In genomic region chr15:32596574-32596973, GRCm38 (mm10) we compare ENCODE assay signal across 23 mouse cellular contexts.
DNase-seq lines count a peak whose midpoint lies in the region; ATAC-seq and TF ChIP-seq lines count a peak whose summit lies in the region.
"Had no signal": no experiment of that assay in that cellular context is flagged by ENCODE, and none has a peak within 500 bp of the region (broad histone marks: within the 10 kb centered on the region; RNA-seq: fewer than 3 reads in every experiment).

No protein-coding gene starts in this region.

- WGBS in forebrain, embryonic 13.5 days, result 76% methylated on average over 6 of the region's 6 CpGs
- 65% methylated on average over 6 of the region's 6 CpGs for WGBS in forebrain, postnatal 0 days
- WGBS in hindbrain, embryonic 15.5 days, result 80% methylated on average over 6 of the region's 6 CpGs
- 93% methylated on average over 6 of the region's 6 CpGs for WGBS in hindbrain, embryonic 13.5 days
- WGBS in neural tube, embryonic 13.5 days, result 78% methylated on average over 6 of the region's 6 CpGs
- 72% methylated on average over 6 of the region's 6 CpGs for WGBS in neural tube, embryonic 15.5 days

- no peak overlapping the region for H3K9ac ChIP-seq in forebrain, embryonic 13.5 days
- H3K9ac ChIP-seq in forebrain, postnatal 0 days, result no peak overlapping the region
- H3K9ac ChIP-seq in hindbrain, embryonic 15.5 days, result no peak overlapping the region
- no peak overlapping the region for H3K9ac ChIP-seq in hindbrain, embryonic 13.5 days
- H3K9ac ChIP-seq in neural tube, embryonic 13.5 days, result no peak overlapping the region
- H3K9ac ChIP-seq in neural tube, embryonic 15.5 days (replicated peaks), result no peak overlapping the region
- H3K9ac ChIP-seq: embryonic facial prominence, embryonic 13.5 days; hindbrain, embryonic 14.5 days had no signal

- H3K4me2 ChIP-seq in forebrain, embryonic 13.5 days, result no peak overlapping the region
- no peak overlapping the region for H3K4me2 ChIP-seq in forebrain, postnatal 0 days (ENCODE audit: low read depth)
- H3K4me2 ChIP-seq in hindbrain, embryonic 15.5 days, result no peak overlapping the region
- no peak overlapping the region for H3K4me2 ChIP-seq in hindbrain, embryonic 13.5 days
- no peak overlapping the region for H3K4me2 ChIP-seq in neural tube, embryonic 13.5 days
- H3K4me2 ChIP-seq in neural tube, embryonic 15.5 days, result no peak overlapping the region
- H3K4me2 ChIP-seq: embryonic facial prominence, embryonic 13.5 days; hindbrain, embryonic 14.5 days had no signal

- no peaks in the 10 kb centered on the region for H3K36me3 ChIP-seq in forebrain, embryonic 13.5 days (ENCODE audit: poor library complexity, severe bottlenecking)
- no peaks in the 10 kb centered on the region for H3K36me3 ChIP-seq in forebrain, postnatal 0 days (ENCODE audit: insufficient read depth)
- H3K36me3 ChIP-seq in hindbrain, embryonic 15.5 days, result no peaks in the 10 kb centered on the region
- no peaks in the 10 kb centered on the region for H3K36me3 ChIP-seq in hindbrain, embryonic 13.5 days
- H3K36me3 ChIP-seq in neural tube, embryonic 13.5 days, result no peaks in the 10 kb centered on the region
- H3K36me3 ChIP-seq in neural tube, embryonic 15.5 days, result no peaks in the 10 kb centered on the region
- H3K36me3 ChIP-seq: G1E; heart, embryonic 10.5 days had no signal

- H3K27me3 ChIP-seq in forebrain, embryonic 13.5 days, result no peaks in the 10 kb centered on the region
- H3K27me3 ChIP-seq in forebrain, postnatal 0 days (ENCODE audit: insufficient read depth, low read length), result no peaks in the 10 kb centered on the region
- H3K27me3 ChIP-seq in hindbrain, embryonic 15.5 days, result no peaks in the 10 kb centered on the region
- no peaks in the 10 kb centered on the region for H3K27me3 ChIP-seq in hindbrain, embryonic 13.5 days
- no peaks in the 10 kb centered on the region for H3K27me3 ChIP-seq in neural tube, embryonic 13.5 days
- H3K27me3 ChIP-seq in neural tube, embryonic 15.5 days (replicated peaks), result no peaks in the 10 kb centered on the region
- H3K27me3 ChIP-seq: embryonic facial prominence, embryonic 13.5 days had no signal

- no peak for TF ChIP-seq CTCF in forebrain, postnatal 0 days (IDR thresholded peaks at IDR 0.05; ENCODE audit: low read depth)

- no peak for DNase-seq in forebrain, postnatal 0 days
- peak; percentile 62 for DNase-seq in Muller cell, postnatal 12 days (ENCODE audit: inconsistent ontology term)
- no peak for DNase-seq in left cerebral cortex, postnatal 36 days (ENCODE audit: low spot score in 2 of 2)
- DNase-seq: adrenal gland, postnatal 14 days; B cell, adult 2 months; cerebellum, adult 18-20 months; cerebellum, adult 9-11 months; cerebellum, postnatal 36 days; gastrocnemius, postnatal 10 days; heart, adult 18-20 months; heart, postnatal 10 days; heart, postnatal 4 days had no signal

- intact Hi-C loops in left cerebral cortex, postnatal 36 days (cut with DNase I), result no loop called here

- H3K4me1 ChIP-seq in forebrain, embryonic 13.5 days, result peaks cover 19% of the 10 kb centered on the region
- H3K4me1 ChIP-seq in forebrain, postnatal 0 days (ENCODE audit: insufficient read depth), result no peaks in the 10 kb centered on the region
- H3K4me1 ChIP-seq in hindbrain, embryonic 15.5 days (replicated peaks), result peaks cover 16% of the 10 kb centered on the region
- peaks cover 11% of the 10 kb centered on the region for H3K4me1 ChIP-seq in hindbrain, embryonic 13.5 days (replicated peaks)
- H3K4me1 ChIP-seq in neural tube, embryonic 13.5 days (replicated peaks), result peaks cover 17% of the 10 kb centered on the region
- H3K4me1 ChIP-seq in neural tube, embryonic 15.5 days, result peaks cover 17% of the 10 kb centered on the region; the same call in 1 of the 2 replicates
- H3K4me1 ChIP-seq: embryonic facial prominence, embryonic 13.5 days; heart, embryonic 10.5 days had no signal

- peak overlapping the region; percentile 44; the same call in 1 of the 2 replicates for H3K27ac ChIP-seq in forebrain, embryonic 13.5 days
- no peak overlapping the region for H3K27ac ChIP-seq in forebrain, postnatal 0 days (ENCODE audit: low read depth, low read length)
- H3K27ac ChIP-seq in hindbrain, embryonic 15.5 days (replicated peaks), result peak overlapping the region; percentile 44; the same call in 1 of the 2 replicates
- H3K27ac ChIP-seq in hindbrain, embryonic 13.5 days, result no peak overlapping the region
- H3K27ac ChIP-seq in neural tube, embryonic 13.5 days (replicated peaks), result no peak overlapping the region
- H3K27ac ChIP-seq in neural tube, embryonic 15.5 days (replicated peaks), result no peak overlapping the region
- H3K27ac ChIP-seq: embryonic facial prominence, embryonic 13.5 days; heart, embryonic 10.5 days had no signal

- no peak for ATAC-seq in forebrain, embryonic 13.5 days
- no peak for ATAC-seq in forebrain, postnatal 0 days
- ATAC-seq in hindbrain, embryonic 15.5 days (ENCODE audit: low FRiP score, low read depth), result no peak; the same call in 1 of the 2 replicates
- ATAC-seq in hindbrain, embryonic 13.5 days (ENCODE audit: low FRiP score), result no peak
- peak; percentile 53; the same call in 1 of the 2 replicates for ATAC-seq in neural tube, embryonic 13.5 days (ENCODE audit: low read depth)
- no peak for ATAC-seq in neural tube, embryonic 15.5 days (ENCODE audit: low FRiP score)
- ATAC-seq: CD4-positive, CD25-positive, alpha-beta regulatory T cell, adult 4 months; inflammation-experienced regulatory T-cells, adult 6 months had no signal

- H3K9me3 ChIP-seq in forebrain, embryonic 13.5 days (replicated peaks), result no peaks in the 10 kb centered on the region
- no peaks in the 10 kb centered on the region for H3K9me3 ChIP-seq in forebrain, postnatal 0 days (ENCODE audit: low read length)
- no peaks in the 10 kb centered on the region for H3K9me3 ChIP-seq in hindbrain, embryonic 15.5 days
- no peaks in the 10 kb centered on the region for H3K9me3 ChIP-seq in hindbrain, embryonic 13.5 days
- H3K9me3 ChIP-seq in neural tube, embryonic 13.5 days, result no peaks in the 10 kb centered on the region
- no peaks in the 10 kb centered on the region for H3K9me3 ChIP-seq in neural tube, embryonic 15.5 days (replicated peaks)
- H3K9me3 ChIP-seq: embryonic facial prominence, embryonic 13.5 days; G1E; heart, embryonic 10.5 days had no signal

- H3K4me3 ChIP-seq in forebrain, embryonic 13.5 days, result no peak overlapping the region
- H3K4me3 ChIP-seq in forebrain, postnatal 0 days (ENCODE audit: low read depth, low read length), result no peak overlapping the region
- H3K4me3 ChIP-seq in hindbrain, embryonic 15.5 days, result no peak overlapping the region
- H3K4me3 ChIP-seq in hindbrain, embryonic 13.5 days, result no peak overlapping the region
- no peak overlapping the region for H3K4me3 ChIP-seq in neural tube, embryonic 13.5 days
- no peak overlapping the region for H3K4me3 ChIP-seq in neural tube, embryonic 15.5 days (replicated peaks)
- H3K4me3 ChIP-seq: embryonic facial prominence, embryonic 13.5 days; heart, embryonic 10.5 days had no signal

Comparison
In these comparisons a context has a peak if more than half of its experiments do, and no peak if none do; other contexts are left out.
1. H3K27ac ChIP-seq: peak in forebrain, embryonic 13.5 days (single experiment) and hindbrain, embryonic 15.5 days (single experiment); none in forebrain, postnatal 0 days (single experiment), hindbrain, embryonic 13.5 days (single experiment), neural tube, embryonic 13.5 days (single experiment) and neural tube, embryonic 15.5 days (single experiment).